Mouse (Mus musculus) hindbrain, embryonic 11.5 days (tissue): ENCODE data around the gene Fam186b. TPM values are rescaled to one million over a fixed set of nuclear protein-coding genes. Genes with fewer than 3 reads are reported as not detected.

Experiments
- polyA plus RNA-seq: library from polyadenylated mRNA; unstranded; fragments of >200 nt; fragmentation: Nextera tagmentation; extraction: Ambion mirVana; gene quantifications from 2 replicates; pipeline ENCODE4 v1.2.1, GENCODE M21; 2014

Fam186b gene
- polyA plus RNA-seq, 1 experiment from 2014 or later, result 0.29 TPM

Other genes with a start within 250 kb of the Fam186b start
- gene Prph, start 240.7 kb downstream of the Fam186b start, polyA plus RNA-seq, result 17.2 and 20.9 TPM in 2 replicates
- 19.1 and 22.9 TPM in 2 replicates for gene Troap, start 221.3 kb downstream of the Fam186b start, polyA plus RNA-seq
- gene C1ql4, start 208.1 kb downstream of the Fam186b start, polyA plus RNA-seq, result 10.2 and 12.4 TPM in 2 replicates
- 1.2 and 3.3 TPM in 2 replicates for gene Dnajc22, start 202.7 kb downstream of the Fam186b start, polyA plus RNA-seq
- gene Spats2, start 170.0 kb downstream of the Fam186b start, polyA plus RNA-seq, result 59.5 and 64.9 TPM in 2 replicates
- gene Kcnh3, start 71.0 kb downstream of the Fam186b start, polyA plus RNA-seq, result 0.12 and 0.14 TPM in 2 replicates
- 184 and 193 TPM in 2 replicates for gene Mcrs1, start 43.9 kb downstream of the Fam186b start, polyA plus RNA-seq
- 41.9 and 45.7 TPM in 2 replicates for gene Prpf40b, start 801 bp downstream of the Fam186b start, polyA plus RNA-seq
- gene Fmnl3, start 74.6 kb upstream of the Fam186b start, polyA plus RNA-seq, result 10.5 and 11.4 TPM in 2 replicates
- 212 and 224 TPM in 2 replicates for gene Tmbim6, start 97.0 kb upstream of the Fam186b start, polyA plus RNA-seq
- 9.3 and 10.2 TPM in 2 replicates for gene Nckap5l, start 161.9 kb upstream of the Fam186b start, polyA plus RNA-seq
- gene Bcdin3d, start 178.8 kb upstream of the Fam186b start, polyA plus RNA-seq, result 17.1 and 18.1 TPM in 2 replicates
- 0.97 and 2.3 TPM in 2 replicates for gene Faim2, start 232.3 kb upstream of the Fam186b start, polyA plus RNA-seq